Mouse (Mus musculus): ENCODE results near the gene Cd3g. TPM values are rescaled to one million over a fixed set of nuclear protein-coding genes. Genes with fewer than 3 reads are reported as not detected.

The Cd3g gene
- total RNA-seq, 1 experiment from 2014 or later: 7.8 TPM

DNA sequence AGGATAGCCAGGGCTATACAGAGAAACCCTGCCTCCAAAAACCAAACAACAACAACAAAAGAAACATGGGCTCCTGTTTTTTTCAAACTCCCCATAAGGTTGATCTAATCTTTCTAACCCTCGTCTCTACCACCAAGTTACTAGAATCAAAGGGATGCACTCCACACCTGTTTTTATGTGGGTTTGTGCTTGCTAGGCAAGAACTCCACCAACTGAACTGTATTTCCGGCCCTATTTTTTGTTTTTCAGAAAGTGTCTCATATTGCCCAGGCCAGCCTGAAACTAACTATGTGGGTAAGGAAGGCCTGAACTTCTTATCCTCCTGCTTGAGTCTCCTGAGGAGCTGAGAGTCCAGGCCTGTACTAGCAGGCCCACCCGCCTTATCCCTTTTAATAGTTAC lies 25.8 kb downstream of the Cd3g start:
- ATAC-seq (replicated peaks in 1 of 2; ENCODE audit: insufficient read depth in 1 of 2, low FRiP score in 2 of 2, low TSS enrichment in 1 of 2, low read depth in 1 of 2, poor library complexity in 2 of 2, severe bottlenecking in 2 of 2): no peak

DNA sequence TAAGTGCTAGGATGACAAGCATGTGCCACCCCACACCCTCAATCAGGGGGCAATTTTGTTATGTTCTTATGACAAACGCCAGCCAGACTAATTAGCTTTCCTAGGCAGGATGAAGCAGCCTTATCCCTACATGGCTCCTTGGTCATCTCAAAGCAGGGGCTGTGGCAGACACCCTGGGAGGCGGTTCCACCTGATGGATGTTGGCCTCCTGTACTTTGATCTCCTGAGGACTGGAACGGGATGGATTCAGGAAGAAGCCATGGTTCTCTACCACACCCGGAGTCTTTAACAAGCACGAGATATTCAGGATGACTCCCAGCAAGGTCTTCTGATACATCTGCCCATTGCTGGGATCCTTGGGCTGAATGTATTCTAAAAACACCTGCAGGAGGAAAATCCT lies 32.4 kb downstream of the Cd3g start:
- no peak for ATAC-seq (replicated peaks in 1 of 2; ENCODE audit: insufficient read depth in 1 of 2, low FRiP score in 2 of 2, low TSS enrichment in 1 of 2, low read depth in 1 of 2, poor library complexity in 2 of 2, severe bottlenecking in 2 of 2)

DNA sequence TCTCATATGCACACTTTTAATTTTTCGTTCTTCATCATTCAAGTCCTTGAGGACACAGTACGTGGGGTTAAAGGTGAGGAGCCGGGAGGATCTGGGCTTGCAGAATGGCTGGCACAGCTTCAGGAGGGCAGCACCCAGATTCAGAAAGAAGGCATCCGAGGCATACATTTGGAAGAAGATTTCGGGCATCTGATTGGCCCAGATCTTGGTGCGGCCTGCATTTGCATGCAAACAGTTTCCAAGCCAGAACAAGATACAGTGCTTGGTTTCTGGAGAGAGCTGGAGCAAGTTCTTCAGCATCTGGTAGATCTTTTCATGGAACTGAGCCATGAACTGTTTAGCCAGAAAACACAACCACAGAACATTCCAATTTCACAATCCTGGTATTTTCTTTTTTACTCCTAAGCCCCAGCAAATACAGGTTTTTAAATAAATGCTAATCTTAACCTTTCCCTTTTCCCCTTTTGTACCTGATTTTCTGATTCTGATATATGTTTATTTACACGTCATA lies 34.0 kb downstream of the Cd3g start:
- ATAC-seq (replicated peaks in 1 of 2; ENCODE audit: insufficient read depth in 1 of 2, low FRiP score in 2 of 2, low TSS enrichment in 1 of 2, low read depth in 1 of 2, poor library complexity in 2 of 2, severe bottlenecking in 2 of 2): no peak

DNA sequence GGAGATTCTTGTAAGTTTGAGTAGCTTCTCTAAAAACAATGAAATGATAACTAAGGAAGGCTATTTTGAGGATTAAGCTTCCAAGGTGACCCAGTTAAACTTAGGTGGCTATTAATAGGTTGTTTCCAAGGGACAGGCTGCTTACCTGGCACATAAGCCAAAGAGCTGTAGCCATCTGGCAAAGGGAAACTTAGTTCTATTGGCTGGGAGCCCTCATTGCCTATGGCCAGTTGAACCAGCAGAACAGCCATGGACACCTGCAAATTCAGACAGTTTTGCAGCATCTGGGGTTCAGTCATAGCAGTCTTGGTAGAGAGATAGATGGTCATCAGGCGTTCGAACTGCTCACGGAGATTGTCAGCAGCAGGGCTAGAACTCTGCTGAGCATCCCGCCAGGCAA lies 37.8 kb downstream of the Cd3g start:
- ATAC-seq (replicated peaks in 1 of 2; ENCODE audit: insufficient read depth in 1 of 2, low FRiP score in 2 of 2, low TSS enrichment in 1 of 2, low read depth in 1 of 2, poor library complexity in 2 of 2, severe bottlenecking in 2 of 2): no peak

DNA sequence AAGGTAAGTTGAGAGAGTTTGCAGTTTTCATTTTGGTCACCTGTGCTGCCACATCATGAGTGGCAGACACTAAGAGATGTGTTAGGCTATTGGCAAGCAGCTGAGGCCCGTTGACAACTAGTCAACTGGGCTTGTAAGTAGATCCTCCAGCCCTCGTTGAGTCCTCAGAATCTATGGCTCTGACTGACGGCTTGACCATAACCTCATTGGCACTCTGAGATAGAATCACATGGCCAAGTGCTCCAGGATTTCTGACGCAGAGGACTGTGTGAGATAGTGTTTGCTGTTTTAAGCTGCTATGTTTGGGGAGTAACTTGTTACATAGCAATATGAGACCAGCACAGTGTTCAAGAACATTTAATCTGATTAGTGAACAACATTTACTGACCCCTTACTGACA lies 38.5 kb downstream of the Cd3g start:
- ATAC-seq (replicated peaks in 1 of 2; ENCODE audit: insufficient read depth in 1 of 2, low FRiP score in 2 of 2, low TSS enrichment in 1 of 2, low read depth in 1 of 2, poor library complexity in 2 of 2, severe bottlenecking in 2 of 2): no peak

DNA sequence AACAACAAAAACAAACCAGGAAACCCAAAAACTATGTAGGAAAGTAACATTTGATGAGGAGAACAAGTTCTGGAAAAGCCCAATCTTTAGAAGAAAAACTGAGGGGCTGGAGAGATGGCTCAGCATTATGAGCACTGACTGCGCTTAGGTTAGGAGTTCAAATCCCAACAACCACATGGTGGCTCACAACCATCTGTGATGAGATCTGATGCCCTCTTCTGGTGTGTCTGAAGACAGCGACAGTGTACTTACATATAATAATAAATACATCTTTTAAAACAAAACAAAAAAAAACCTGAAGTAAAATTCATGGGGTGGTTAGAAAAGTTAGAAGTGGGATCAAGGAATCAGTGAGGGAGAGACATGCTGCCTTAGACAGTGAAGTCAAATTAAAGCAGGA lies 58.7 kb downstream of the Cd3g start:
- no peak for ATAC-seq (replicated peaks in 1 of 2; ENCODE audit: insufficient read depth in 1 of 2, low FRiP score in 2 of 2, low TSS enrichment in 1 of 2, low read depth in 1 of 2, poor library complexity in 2 of 2, severe bottlenecking in 2 of 2)

DNA sequence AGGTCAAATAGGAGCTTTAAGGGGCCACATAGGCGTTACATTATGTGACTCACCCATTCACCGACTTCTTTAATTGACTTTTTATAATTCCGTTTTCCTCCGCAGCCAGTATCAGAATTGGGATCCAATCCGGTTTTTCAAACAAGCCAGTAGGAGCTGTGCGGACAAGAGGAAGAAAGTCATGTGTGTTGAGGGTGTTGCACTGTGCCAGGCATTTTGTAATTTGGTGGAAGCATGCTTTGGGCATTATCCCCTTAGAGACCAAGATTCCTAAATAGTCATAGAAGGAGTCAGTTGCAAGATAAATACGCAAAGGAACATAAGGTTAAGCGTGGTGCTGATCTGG lies 59.1 kb downstream of the Cd3g start:
- ATAC-seq (replicated peaks in 1 of 2; ENCODE audit: insufficient read depth in 1 of 2, low FRiP score in 2 of 2, low TSS enrichment in 1 of 2, low read depth in 1 of 2, poor library complexity in 2 of 2, severe bottlenecking in 2 of 2): peak; percentile 61 to 78

DNA sequence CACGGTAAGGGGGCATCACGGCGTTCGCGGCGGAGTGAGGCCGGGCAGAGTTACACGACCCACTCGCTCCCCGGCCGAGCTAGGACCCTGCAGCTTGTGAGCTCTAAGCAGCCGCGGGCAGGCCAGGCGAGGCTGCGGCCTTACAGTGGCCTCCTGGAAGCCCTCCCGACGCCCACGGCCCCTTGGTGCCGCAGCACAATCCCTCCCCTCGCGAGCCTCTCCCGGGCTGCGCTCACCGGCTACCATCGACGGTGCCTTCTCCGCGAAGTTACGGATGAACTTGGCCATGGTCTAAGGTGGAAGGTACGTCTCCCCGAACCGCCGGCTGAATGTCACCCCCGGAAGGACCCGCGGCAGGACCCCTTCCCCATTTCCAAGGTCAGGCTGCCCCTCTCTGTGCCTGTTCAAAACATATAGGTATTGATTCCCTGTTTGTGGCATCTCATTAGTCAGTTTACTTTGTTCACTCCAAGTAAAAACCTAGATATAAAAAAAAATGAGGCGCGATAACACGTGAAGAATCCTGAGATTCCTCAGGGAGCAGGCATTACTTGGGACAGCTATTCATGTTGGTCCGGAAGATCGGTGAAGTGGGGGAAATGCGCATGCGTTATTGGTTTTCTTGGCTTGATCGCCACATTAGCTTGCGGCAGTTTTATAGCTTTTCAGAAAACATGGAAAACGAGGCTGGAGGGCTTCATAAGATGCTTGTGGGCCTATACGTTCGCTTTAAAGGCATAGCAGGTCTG lies 59.7 kb downstream of the Cd3g start, which contains the start of gene Atp5l:
TSS of gene Atp5l (minus strand) at position 369 of the 749 bp plus-strand sequence.
- ATAC-seq (replicated peaks in 1 of 2; ENCODE audit: insufficient read depth in 1 of 2, low FRiP score in 2 of 2, low TSS enrichment in 1 of 2, low read depth in 1 of 2, poor library complexity in 2 of 2, severe bottlenecking in 2 of 2): peak; percentile 83 to 91

DNA sequence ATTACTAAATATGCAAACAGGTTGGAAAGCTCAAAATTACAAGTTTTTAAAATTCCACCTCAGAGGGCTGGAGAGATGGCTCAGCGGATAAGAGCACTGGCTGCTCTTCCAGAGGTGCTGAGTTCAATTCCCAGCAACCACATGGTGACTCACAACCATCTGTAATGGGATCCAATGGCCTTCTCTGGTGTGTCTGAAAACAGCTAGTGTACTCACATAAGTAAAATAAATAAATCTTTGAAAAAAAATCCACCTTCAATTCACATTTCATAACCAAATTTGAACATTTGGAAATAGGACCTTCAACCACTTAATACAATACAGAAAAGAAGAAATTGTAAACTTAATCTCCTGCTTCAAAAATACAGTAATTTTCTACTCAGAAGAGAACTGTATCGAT lies 60.6 kb downstream of the Cd3g start:
- no peak for ATAC-seq (replicated peaks in 1 of 2; ENCODE audit: insufficient read depth in 1 of 2, low FRiP score in 2 of 2, low TSS enrichment in 1 of 2, low read depth in 1 of 2, poor library complexity in 2 of 2, severe bottlenecking in 2 of 2)

Other genes starting within 250 kb of the Cd3g start
- 11.1 and 18.7 TPM in 2 replicates for gene Phldb1, start 245.2 kb downstream of the Cd3g start, total RNA-seq (2017)
- gene Arcn1, start 212.6 kb downstream of the Cd3g start, total RNA-seq (2017): 132 and 175 TPM in 2 replicates
- 40.8 and 56.6 TPM in 2 replicates for gene Ift46, start 212.5 kb downstream of the Cd3g start, total RNA-seq (2017)
- gene Tmem25, start 181.1 kb downstream of the Cd3g start, total RNA-seq (2017): 0.19 and 0.50 TPM in 2 replicates
- 4.9 TPM in 1 of 2 replicates, not detected in the other for gene Ttc36, start 177.4 kb downstream of the Cd3g start, total RNA-seq (2017)
- gene Kmt2a, start 99.1 kb downstream of the Cd3g start, total RNA-seq (2017): 22.9 and 27.1 TPM in 2 replicates
- gene Atp5l, start 59.7 kb downstream of the Cd3g start, total RNA-seq (2017): 93.3 and 114 TPM in 2 replicates
- gene Ube4a, start 14.8 kb downstream of the Cd3g start, total RNA-seq (2017): 29.6 and 39.3 TPM in 2 replicates
- 0.19 TPM in 1 of 2 replicates, not detected in the other for gene Cd3d, start 1.4 kb upstream of the Cd3g start, total RNA-seq (2017)
- 0.20 TPM in 1 of 2 replicates, not detected in the other for gene Cd3e, start 29.2 kb upstream of the Cd3g start, total RNA-seq (2017)
- 0.31 and 3.3 TPM in 2 replicates for gene Mpzl2, start 59.4 kb upstream of the Cd3g start, total RNA-seq (2017)
- gene Mpzl3, start 74.8 kb upstream of the Cd3g start, total RNA-seq (2017): 0.19 and 0.99 TPM in 2 replicates
- gene Jaml, start 98.8 kb upstream of the Cd3g start, total RNA-seq (2017): 1.7 and 3.3 TPM in 2 replicates
- 0.44 TPM in 1 of 2 replicates, not detected in the other for gene Scn2b, start 137.4 kb upstream of the Cd3g start, total RNA-seq (2017)
- gene Scn4b, start 158.0 kb upstream of the Cd3g start, total RNA-seq (2017): 0.25 TPM in 1 of 2 replicates, not detected in the other
- gene BC049352, start 201.6 kb upstream of the Cd3g start, total RNA-seq (2017): 1.3 and 3.6 TPM in 2 replicates
- 0.31 TPM in 1 of 2 replicates, not detected in the other for gene Tmprss4, start 223.7 kb upstream of the Cd3g start, total RNA-seq (2017)